Mouse (Mus musculus) adrenal gland, postnatal 10 days (tissue): Measurements from ENCODE around the gene Rbx1. TPM values are rescaled to one million over a fixed set of nuclear protein-coding genes. Genes with fewer than 3 reads are reported as not detected.
"Not testable (repeated sequence)": the region's sequence is repeated elsewhere in the genome, so short reads cannot be mapped to it uniquely, and the experiment has no call there.

ENCODE experiments used
- DNase-seq: peaks from one replicate; pipeline ENCODE4 v3.0.0; 2021; ENCODE audit warnings: mixed read lengths
- long read RNA-seq, 2 experiments: library from polyadenylated mRNA; stranded (forward); transcript quantifications; one replicate each; pipeline ENCODE4 v2.0.0; 2021
- total RNA-seq, 2 experiments: library from RNA; stranded (reverse); gene quantifications; 2 replicates each; pipeline ENCODE4 v1.2.3; 2021

The Rbx1 gene
- 100 to 1,000 TPM; 132 to 145 TPM for total RNA-seq
- long read RNA-seq, experiment 1, transcript Rbx1-203 (2 exons, 794 nt), result minor isoform, 24 of 314 reads
- long read RNA-seq, experiment 1, transcript Rbx1-201 (5 exons, 1,675 nt), result major isoform, 272 of 314 reads
- long read RNA-seq, experiment 1, partial matches to known transcripts, result 0 of 314 reads
- long read RNA-seq, experiment 1, other reads (novel, unspliced or antisense), result 14 of 314 reads
- long read RNA-seq, experiment 2, transcript Rbx1-201 (5 exons, 1,675 nt), result major isoform, 210 of 243 reads
- long read RNA-seq, experiment 2, transcript Rbx1-204 (5 exons, 651 nt), result minor isoform, 6 of 243 reads
- long read RNA-seq, experiment 2, transcript Rbx1-203 (2 exons, 794 nt), result minor isoform, 23 of 243 reads
- long read RNA-seq, experiment 2, partial matches to known transcripts, result 2 of 243 reads
- long read RNA-seq, experiment 2, other reads (novel, unspliced or antisense), result 1 of 243 reads

DNA sequence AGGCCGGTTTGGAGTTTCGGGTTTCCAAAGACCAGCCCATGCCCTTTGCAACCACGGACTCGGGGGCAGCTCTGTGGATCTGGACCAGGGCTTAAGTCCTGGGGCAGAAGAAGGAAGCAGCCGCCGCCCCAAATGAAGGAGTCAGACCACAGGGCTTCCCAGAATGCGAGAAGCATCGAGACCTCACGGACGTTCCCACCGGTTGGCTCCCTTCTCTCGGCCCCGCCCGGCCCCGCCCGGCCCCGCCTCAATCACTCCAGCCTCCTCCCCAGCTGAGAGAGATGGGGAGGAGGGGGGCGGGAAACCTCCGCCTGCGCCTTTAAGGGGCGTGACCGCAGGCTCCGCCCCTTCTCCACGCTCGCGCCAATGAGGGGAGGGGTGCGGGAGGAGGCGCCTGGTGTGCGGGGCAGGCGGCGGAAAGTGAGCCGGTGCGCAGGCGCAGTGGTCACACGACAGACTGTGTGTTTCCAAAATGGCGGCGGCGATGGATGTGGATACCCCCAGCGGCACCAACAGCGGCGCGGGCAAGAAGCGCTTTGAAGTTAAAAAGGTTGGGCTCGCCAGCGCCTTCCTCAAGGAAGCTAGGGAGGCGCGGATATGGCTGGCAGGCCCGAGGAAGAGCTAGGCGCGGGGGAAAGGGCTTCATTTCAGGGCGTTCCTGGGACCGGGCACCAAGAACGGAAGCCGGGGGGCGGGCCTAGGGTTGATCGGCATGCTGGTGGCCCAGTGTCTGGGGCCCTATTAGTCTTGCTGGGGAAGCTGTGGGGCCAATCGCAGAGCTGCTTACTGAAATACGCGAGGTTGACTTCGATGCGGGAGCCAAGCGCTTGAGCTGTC is at the start of gene Rbx1:
Gene Rbx1, plus strand, starts transcription at position 396 of the 837 bp plus-strand sequence.
- peak; percentile 99 for DNase-seq

GRCm38 (mm10) chr15:81416763-81417310 is 49.3 kb upstream of the Rbx1 start:
- peak; percentile 78 for DNase-seq

GRCm38 (mm10) chr15:81418065-81418464 is 48.0 kb upstream of the Rbx1 start:
- no peak for DNase-seq

GRCm38 (mm10) chr15:81421454-81421853 is 44.6 kb upstream of the Rbx1 start:
- DNase-seq, result no peak

- no peak for DNase-seq
Measured at GRCm38 (mm10) chr15:81422156-81422681, 43.9 kb upstream of the Rbx1 start.

GRCm38 (mm10) chr15:81425311-81425710 is 40.8 kb upstream of the Rbx1 start:
- no peak for DNase-seq

GRCm38 (mm10) chr15:81427947-81428346 is 38.1 kb upstream of the Rbx1 start:
- DNase-seq, result no peak

DNA sequence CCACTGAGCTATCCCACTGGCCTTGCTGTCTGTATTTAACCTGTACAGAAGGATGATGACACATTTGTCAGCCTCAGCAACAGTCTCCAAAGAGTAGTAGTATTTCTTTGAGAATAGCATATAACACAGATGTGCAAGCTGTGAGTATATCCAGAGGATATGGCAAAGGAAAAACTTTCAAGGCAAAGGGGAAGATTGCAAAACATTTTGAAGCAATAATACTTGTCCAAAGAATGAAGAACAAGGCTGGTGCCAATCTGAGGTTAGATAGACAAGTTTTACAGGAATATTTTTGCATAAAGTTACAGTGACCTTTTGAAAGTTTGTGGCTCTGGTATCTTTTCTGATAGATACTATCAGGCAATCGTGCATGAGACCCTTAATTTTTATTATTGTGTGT is 34.9 kb upstream of the Rbx1 start:
- DNase-seq, result no peak

DNA sequence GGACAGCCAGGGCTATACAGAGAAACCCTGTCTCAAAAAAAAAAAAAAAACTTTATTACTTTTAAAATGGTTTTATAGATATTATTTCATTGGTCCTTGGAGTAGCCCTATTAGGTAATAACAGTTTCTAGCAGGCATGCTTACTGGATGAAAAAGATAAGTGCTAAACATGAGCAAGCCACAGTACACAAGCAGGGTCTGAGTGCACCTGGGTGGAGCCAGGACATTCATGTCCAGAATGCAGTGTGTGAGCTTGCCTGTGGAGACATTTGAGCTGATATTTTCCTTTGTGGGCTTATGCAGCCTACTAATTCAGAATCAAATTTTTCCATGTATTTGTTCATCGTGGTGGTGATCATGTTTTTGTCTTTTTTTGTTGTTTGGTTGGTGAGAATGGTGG is 27.8 kb upstream of the Rbx1 start:
- no peak for DNase-seq

GRCm38 (mm10) chr15:81439236-81439635 is 26.9 kb upstream of the Rbx1 start:
- DNase-seq, result peak; percentile 30

- peak; percentile 79 for DNase-seq
Measured at GRCm38 (mm10) chr15:81448463-81448862, 17.6 kb upstream of the Rbx1 start.

DNA sequence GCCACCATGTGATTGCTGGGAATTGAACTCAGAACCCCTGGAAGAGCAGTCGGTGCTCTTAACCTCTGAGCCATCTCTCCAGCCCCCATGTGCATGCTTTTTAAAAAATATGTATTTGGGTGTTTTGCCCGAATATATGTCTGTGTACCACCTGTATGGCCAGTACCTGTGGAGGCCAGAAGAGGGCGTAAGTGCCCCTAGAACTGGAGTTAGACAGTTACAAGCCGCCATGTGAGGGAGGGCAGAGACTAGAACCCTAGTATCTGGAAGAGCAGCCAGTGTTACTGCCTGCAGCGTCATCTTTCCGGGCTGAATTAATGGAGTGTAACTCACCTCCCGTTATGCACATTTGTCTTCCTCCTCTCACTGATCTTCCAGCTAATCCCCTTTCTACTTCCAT is 4.6 kb upstream of the Rbx1 start:
- DNase-seq, result no peak

GRCm38 (mm10) chr15:81465016-81465660 is 958 bp upstream of the Rbx1 start:
- DNase-seq, result no peak

- no peak for DNase-seq
Measured at GRCm38 (mm10) chr15:81466738-81467113, 630 bp downstream of the Rbx1 start.

GRCm38 (mm10) chr15:81470735-81471134 is 4.6 kb downstream of the Rbx1 start:
- no peak for DNase-seq

DNA sequence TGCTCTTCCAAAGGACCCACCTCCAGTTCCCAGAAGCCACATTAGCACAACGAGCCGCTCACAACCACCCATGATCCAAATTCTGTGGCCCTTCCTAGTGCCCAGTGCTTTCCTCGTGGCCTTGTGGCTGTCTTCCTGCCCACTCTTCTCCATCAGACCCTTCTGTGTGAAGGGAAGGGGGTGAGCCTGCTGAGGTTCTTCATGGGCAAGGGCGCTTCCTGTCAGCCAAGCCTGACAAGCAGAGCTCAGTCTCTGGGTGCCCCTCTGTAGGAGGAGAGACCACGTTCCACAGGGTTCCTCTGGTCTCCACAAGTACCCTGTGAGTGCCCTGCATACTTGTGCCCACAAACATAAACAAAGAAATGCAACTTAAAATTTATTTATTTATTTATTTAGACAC is 6.2 kb downstream of the Rbx1 start:
- no peak for DNase-seq

- DNase-seq, result peak; percentile 61
Measured at GRCm38 (mm10) chr15:81475654-81476053, 9.6 kb downstream of the Rbx1 start.

DNA sequence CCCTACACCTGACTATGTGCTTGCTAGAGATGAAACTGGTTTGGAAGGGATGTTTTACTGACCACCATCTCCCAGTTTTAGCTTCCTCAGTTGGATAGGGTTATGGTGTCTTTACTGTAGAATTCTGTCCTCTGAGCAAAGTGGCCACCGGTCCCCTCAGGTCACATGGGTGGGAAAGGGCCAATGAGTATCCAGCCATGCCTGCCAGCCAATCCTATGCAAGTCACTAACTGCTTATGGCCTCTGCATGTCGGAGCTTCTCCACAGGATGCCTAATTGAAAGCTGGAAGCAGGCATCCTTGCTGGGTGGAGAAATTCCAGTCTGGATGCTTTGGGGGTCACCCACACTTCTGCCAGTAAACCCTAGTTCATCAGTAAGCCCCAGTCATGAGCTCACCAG is 10.5 kb downstream of the Rbx1 start:
- DNase-seq, result peak; percentile 59

- peak; percentile 46 for DNase-seq
Measured at GRCm38 (mm10) chr15:81479446-81480213, 13.5 kb downstream of the Rbx1 start.

- not testable (repeated sequence) for DNase-seq
Measured at GRCm38 (mm10) chr15:81480284-81480683, 14.2 kb downstream of the Rbx1 start.

- DNase-seq, result peak; percentile 42
Measured at GRCm38 (mm10) chr15:81480977-81481379, 14.9 kb downstream of the Rbx1 start.
